Mouse (Mus musculus) cerebellum, adult 9-11 months (tissue): ENCODE data around the gene Ndufa9.

ENCODE experiments used
- DNase-seq: peaks from one replicate; pipeline ENCODE4 v3.0.0; 2022

The Ndufa9 gene

DNA sequence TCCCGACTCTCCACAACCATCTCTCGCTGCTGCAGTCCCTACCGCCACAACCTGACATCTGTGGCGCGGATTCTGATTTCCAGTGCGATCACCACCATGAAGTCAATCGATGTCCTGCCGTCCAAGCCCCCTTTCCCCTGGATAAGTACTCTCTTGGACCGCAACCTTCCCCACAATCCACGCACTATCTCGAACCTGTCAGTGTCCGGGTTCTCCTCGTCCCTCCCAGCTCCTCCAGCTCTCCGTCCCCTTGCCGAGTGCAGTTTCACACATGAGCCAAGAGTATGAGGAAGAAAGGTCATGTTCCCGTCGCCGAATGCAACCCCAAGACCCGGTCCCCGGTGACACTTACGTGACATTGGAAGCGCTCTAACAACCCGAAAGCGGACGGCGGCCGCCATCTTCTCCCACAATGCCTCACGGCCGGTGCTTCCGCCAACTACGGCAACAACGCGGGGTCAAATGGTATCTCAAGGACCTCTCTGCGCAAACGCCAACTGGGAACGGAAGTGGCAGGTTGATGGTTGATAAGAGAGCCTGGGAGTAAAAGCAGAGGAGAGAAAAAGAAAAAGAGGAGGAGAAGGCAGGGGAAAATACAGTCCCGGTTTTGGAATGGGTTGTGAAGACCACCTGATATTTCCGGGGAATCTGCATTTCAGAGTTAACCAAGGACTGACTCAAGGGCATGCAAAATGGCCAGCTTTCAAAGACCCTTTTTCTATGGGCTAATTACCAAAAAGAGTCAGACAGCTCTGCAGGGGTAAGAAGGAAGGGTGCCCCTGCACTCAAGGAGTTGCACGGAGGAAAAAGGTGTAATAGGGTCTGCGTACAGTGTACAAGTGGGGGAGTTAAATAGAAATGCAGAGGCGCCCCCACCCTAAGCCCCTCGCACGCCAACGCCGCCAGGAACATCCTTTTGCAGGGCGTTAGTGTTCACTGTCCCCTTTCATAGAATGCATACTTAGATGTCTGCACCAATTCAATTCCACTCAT, at the start of gene Ndufa9:
Gene Ndufa9 (minus strand): TSS at position 425 of the 993 bp plus-strand sequence.
- peak; percentile 94 for DNase-seq

GRCm38 (mm10) chr6:126877118-126877517, 28.2 kb upstream of the Ndufa9 start:
- DNase-seq = no peak

- no peak for DNase-seq
Observed at GRCm38 (mm10) chr6:126852881-126853280, 3.9 kb upstream of the Ndufa9 start, which contains the start of gene Akap3. Gene Akap3 (plus strand): TSS chr6:126853098.

- no peak for DNase-seq
Observed at GRCm38 (mm10) chr6:126836628-126837027, 12.3 kb downstream of the Ndufa9 start.

- DNase-seq = no peak
Observed at GRCm38 (mm10) chr6:126823087-126823486, 25.8 kb downstream of the Ndufa9 start.

- no peak for DNase-seq
Observed at GRCm38 (mm10) chr6:126816338-126816737, 32.6 kb downstream of the Ndufa9 start.

GRCm38 (mm10) chr6:126815206-126815750, 33.7 kb downstream of the Ndufa9 start:
- no peak for DNase-seq

DNA sequence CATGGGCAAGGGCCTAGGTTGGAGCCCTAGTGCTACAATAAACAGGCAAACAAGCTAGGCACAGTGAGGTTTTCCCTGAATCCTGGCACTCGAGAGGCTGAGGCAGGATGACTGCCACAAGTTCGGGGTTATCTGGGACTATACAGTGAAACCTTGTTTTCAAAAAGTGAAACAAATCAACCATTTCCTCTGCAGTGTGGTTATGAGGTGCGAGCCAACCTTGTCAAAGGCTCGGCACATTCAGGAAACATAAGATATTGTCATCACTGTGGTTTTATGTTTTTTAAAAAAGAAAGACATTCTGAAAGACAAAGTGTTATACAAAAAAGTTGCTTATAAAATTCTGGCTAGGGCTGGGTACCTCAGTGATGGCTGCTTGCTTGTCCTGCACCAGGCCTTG, 37.5 kb downstream of the Ndufa9 start:
- no peak for DNase-seq

DNA sequence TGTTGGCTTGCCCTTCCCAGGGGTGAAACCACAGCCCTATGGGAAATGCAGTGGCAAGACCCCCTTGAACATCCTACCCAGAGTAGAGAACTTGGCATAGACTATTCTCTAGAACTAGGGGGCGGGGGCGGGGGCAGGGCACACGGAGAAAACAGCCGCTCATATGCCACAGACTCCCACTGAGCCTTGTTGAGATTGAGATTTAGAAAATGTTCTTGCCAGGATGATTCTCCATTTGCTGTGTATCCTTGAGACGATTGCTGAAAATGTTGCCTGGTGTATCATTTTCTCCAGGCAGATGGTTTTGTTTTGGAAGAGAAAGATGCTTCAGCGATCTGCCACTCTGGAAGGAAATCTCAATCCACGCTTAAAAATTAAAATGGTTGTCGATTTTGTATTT, 40.4 kb downstream of the Ndufa9 start:
- DNase-seq = no peak

GRCm38 (mm10) chr6:126808134-126808533, 40.8 kb downstream of the Ndufa9 start:
- no peak for DNase-seq

- no peak for DNase-seq
Observed at GRCm38 (mm10) chr6:126806783-126807182, 42.2 kb downstream of the Ndufa9 start.

DNA sequence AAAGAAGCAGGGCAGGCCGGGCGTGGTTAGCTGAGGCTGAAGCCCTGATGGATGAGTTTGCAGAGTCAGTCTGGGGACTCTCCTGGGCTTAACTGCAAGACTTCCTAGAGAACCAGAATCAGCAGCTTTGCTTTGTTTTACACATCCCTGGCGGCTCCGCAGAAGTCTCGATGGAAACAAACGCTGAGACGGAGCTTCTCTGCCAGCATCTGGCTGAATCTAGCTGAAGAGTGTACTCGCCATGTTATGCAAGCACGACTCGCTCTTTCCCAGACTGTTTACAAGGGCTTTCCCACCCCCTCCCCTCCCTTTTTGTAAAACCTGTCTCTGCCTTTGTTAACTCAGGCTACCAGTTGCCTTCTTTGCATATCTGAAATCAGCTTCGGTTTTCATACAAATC, 46.0 kb downstream of the Ndufa9 start:
- DNase-seq = no peak

DNA sequence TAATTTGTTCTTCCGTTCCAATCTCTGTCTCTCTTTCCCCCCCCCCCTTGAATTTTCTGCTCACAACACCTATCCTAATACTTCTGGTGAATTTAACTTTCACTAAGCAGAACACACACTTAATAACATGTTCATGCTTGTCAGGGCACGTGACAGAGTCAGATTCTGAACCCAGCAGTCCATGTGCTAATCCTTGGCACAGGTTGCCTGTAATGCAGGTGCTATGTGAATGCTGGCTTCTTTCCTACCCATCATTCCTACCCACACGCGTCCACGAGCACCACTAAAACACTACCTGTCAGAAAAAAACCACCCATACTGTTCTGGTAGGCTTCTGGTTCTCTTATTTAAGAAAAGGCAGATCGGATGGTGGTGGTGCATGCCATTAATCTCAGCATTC, 54.2 kb downstream of the Ndufa9 start:
- no peak for DNase-seq

DNA sequence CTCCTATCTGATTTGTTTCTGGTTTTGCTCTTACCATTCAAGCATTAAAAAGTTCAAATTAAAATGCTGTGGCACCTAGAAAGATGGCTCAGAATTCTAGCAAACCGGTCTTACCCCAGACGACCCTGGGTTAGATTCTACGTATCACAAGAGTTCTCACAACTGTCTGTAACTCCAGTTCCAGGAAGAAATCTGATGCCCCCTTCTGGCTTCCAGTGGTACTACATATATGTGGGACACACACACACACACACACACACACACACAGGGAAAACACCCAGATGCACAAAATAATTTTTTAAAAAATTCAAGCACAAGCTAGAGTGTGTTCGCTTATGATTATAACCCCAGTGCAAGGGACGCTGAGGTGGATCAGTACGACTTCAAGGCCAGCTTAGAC, 55.2 kb downstream of the Ndufa9 start:
- DNase-seq = no peak

GRCm38 (mm10) chr6:126791964-126792363, 57.0 kb downstream of the Ndufa9 start:
- DNase-seq = no peak

GRCm38 (mm10) chr6:126791488-126791887, 57.4 kb downstream of the Ndufa9 start:
- no peak for DNase-seq

DNA sequence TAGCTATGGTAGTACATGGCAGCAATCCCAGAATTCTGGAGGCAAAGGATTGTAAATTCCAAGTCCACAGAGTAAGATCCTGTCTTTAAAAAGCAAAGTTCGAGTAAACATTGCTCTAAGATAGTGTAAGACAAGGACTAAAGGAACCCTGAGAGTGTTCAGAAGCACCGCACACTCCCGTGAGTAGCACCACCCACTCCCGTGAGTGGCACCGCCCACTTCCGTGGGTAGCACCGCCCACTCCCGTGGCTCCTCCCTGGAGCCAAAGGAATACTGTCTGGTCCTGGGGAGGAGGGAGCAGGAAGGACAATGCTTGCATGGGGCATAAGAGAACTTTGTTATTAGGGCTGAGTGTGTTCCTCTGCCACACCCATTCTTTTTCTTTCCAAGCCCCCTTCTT, 60.1 kb downstream of the Ndufa9 start:
- DNase-seq = no peak

GRCm38 (mm10) chr6:126784206-126784605, 64.7 kb downstream of the Ndufa9 start:
- no peak for DNase-seq

DNA sequence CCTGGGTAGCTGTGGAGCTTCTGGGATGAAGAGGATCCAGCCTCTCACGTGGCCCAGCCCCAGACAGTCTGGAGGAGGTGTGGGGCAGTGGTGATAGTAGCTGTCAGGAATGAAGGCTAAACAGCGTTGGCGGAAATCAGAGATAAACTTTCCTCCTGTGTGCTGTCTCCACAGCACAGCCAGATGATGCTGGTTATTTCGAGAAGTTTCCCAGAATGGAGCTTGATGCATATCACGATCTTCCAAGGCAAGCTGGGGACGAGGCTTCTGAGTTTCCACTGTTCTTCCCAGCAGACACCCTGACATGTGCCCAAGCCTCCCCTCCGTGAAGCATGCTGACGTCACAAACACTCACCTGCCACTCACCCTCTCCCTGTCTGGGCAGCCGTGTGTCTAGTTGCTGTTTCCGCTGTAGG, 65.3 kb downstream of the Ndufa9 start:
- no peak for DNase-seq

DNA sequence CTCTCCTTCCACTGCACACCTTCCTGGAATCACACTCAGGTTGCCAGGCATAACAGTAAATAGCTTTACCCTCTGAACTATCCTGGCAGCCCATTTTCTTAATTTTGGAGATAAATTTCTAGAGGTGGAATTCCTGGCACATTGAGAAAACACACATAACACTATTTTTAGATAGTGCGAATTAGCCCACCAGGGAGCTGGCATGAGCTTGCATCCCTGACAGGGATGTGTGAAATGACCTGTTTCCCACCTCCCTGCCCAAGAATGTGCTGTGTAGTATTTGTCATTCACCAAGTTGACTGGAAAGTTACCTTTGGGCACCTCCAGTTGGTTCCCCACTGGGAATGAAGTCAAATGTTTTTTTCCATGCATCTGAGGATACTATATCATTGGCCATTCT, 65.9 kb downstream of the Ndufa9 start:
- no peak for DNase-seq

GRCm38 (mm10) chr6:126777889-126778288, 71.0 kb downstream of the Ndufa9 start:
- no peak for DNase-seq

DNA sequence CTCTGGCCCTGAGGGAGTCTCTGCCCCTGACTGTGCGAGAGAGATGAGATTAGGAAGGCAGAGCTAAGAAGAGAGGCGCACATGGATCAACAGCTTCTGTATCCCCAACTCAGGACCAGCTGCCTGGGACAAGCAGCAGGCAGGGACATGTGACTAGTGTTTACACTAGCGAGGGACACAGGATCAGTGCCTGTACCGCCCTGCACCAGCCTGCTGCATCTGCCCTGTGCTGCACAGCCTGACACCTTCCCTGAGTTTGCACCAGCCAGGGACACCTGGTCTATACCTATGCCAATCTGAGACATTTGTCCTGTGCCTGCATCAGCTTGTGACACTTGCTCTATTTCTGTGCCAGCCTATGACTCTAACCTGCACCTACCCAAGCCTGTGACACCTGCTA, 75.1 kb downstream of the Ndufa9 start:
- no peak for DNase-seq

DNA sequence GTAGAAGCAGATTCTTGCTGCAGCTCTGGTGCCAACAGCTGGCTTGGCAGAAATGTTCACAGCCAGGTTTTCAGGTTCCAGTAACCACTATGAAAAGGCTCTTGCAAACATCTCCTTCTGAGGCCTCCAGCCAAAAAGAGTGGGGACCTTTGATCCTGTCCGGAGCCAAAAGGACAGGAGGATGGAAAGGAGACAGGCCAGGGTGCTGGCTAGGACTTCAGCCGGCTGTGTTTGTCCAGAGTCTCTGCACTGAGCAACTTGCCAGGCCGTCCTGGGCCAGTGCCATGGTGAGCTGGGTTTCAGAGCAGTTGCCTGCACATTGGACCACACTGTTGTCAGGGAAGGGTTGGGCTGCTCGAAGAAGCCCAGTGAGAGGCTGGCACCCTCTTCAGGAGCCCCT, 76.6 kb downstream of the Ndufa9 start:
- DNase-seq = peak; percentile 39
